Mouse (Mus musculus): Measurements from ENCODE around the gene Zranb1. TPM values are rescaled to one million over a fixed set of nuclear protein-coding genes. Genes with fewer than 3 reads are reported as not detected.

Zranb1 gene
- polyA plus RNA-seq, 1 experiment: 5.4 TPM

- Histone ChIP-seq H3K79me2 (ENCODE audit: control insufficient read depth, insufficient read depth) (peaks cover 87% of the 10 kb centered on the region), H3K36me3 (ENCODE audit: control insufficient read depth, insufficient read depth) (peaks cover 4% of the 10 kb centered on the region), H3K27me3 (ENCODE audit: control insufficient read depth, insufficient read depth, insufficient read length) (no peaks in the 10 kb centered on the region), H3K79me3 (ENCODE audit: low read depth) (peaks cover 17% of the 10 kb centered on the region), H3K4me3 (ENCODE audit: insufficient read depth, poor library complexity, severe bottlenecking) (no peak overlapping the region), H3ac (ENCODE audit: control insufficient read depth, insufficient read length, low read depth) (no peak overlapping the region)
- TF ChIP-seq FOSL1 (IDR thresholded peaks at IDR 0.05; ENCODE audit: insufficient read depth, low read length, poor library complexity, severe bottlenecking): no peak
- TF ChIP-seq CTCF (IDR thresholded peaks at IDR 0.05; ENCODE audit: control insufficient read depth, insufficient read depth, insufficient read length): peak; percentile 70
These were observed 101.8 kb downstream of the Zranb1 start for GRCm38 (mm10) chr7:133032589-133033203.

- Histone ChIP-seq H3K79me2 (ENCODE audit: control insufficient read depth, insufficient read depth) (peaks cover 83% of the 10 kb centered on the region), H3K79me3 (ENCODE audit: low read depth) (peaks cover 12% of the 10 kb centered on the region), H3K4me3 (ENCODE audit: insufficient read depth, poor library complexity, severe bottlenecking) (no peak overlapping the region), H3K36me3 (ENCODE audit: control insufficient read depth, insufficient read depth) (peaks cover 4% of the 10 kb centered on the region), H3ac (ENCODE audit: control insufficient read depth, insufficient read length, low read depth) (no peak overlapping the region), H3K27me3 (ENCODE audit: control insufficient read depth, insufficient read depth, insufficient read length) (no peaks in the 10 kb centered on the region)
- no peak for TF ChIP-seq CEBPB (IDR thresholded peaks at IDR 0.05; ENCODE audit: low read depth)
- no peak for TF ChIP-seq MAX (IDR thresholded peaks at IDR 0.05)
- no peak for TF ChIP-seq MYOG (IDR thresholded peaks at IDR 0.05; ENCODE audit: control insufficient read depth, extremely low read depth, insufficient read length)
- no peak for TF ChIP-seq CTCF (IDR thresholded peaks at IDR 0.05; ENCODE audit: control insufficient read depth, insufficient read depth, insufficient read length)
- no peak for TF ChIP-seq MYOD1 (IDR thresholded peaks at IDR 0.05; ENCODE audit: control insufficient read depth, insufficient read length, low read depth)
These were observed 105.0 kb downstream of the Zranb1 start for GRCm38 (mm10) chr7:133035901-133036300.

Other genes starting within 250 kb of the Zranb1 start
- 3.2 TPM for gene Fam53b, start 117.3 kb upstream of the Zranb1 start, polyA plus RNA-seq (2012; fragmentation: generic; extraction: Trizol)
- gene Eef1akmt2, start 78.5 kb upstream of the Zranb1 start, polyA plus RNA-seq (2012; fragmentation: generic; extraction: Trizol): 17.1 TPM
- gene Abraxas2, start 71.9 kb upstream of the Zranb1 start, polyA plus RNA-seq (2012; fragmentation: generic; extraction: Trizol): 8.9 TPM
- 1.7 TPM for gene Fgfr2, start 192.2 kb downstream of the Zranb1 start, polyA plus RNA-seq (2012; fragmentation: generic; extraction: Trizol)
- gene Ctbp2, start 193.2 kb downstream of the Zranb1 start, polyA plus RNA-seq (2012; fragmentation: generic; extraction: Trizol): 43.2 TPM